Mouse (Mus musculus) liver, embryonic 12.5 days (tissue): ENCODE data around the gene Gm29735. TPM values are rescaled to one million over a fixed set of nuclear protein-coding genes. Genes with fewer than 3 reads are reported as not detected.
"Not testable (repeated sequence)": the region's sequence is repeated elsewhere in the genome, so short reads cannot be mapped to it uniquely, and the experiment has no call there.

Source experiments
- ATAC-seq: fragments of 200-750 bp; cut with Nextera tagmentation; 2 replicates; pipeline ENCODE4 v1.8.0; 2017; ENCODE audit warnings: moderate number of reproducible peaks, mild to moderate bottlenecking, moderate library complexity
- H3K27ac ChIP-seq: fragments of 300-500 bp; sonication (generic); 2 replicates; pipeline ENCODE4 v1.5.1; 2016; ENCODE audit warnings: mild to moderate bottlenecking
- H3K27me3 ChIP-seq: fragments of 300-500 bp; sonication (generic); replicated peaks from 2 replicates; pipeline ENCODE4 v1.6.1; 2016; ENCODE audit warnings: mild to moderate bottlenecking, moderate library complexity
- H3K36me3 ChIP-seq: fragments of 300-500 bp; sonication (generic); 2 replicates; pipeline ENCODE4 v1.6.1; 2016; ENCODE audit warnings: mild to moderate bottlenecking, moderate library complexity
- H3K4me1 ChIP-seq: fragments of 300-500 bp; sonication (generic); 2 replicates; pipeline ENCODE4 v1.6.1; 2016
- H3K4me2 ChIP-seq: fragments of 300-500 bp; sonication (generic); 2 replicates; pipeline ENCODE4 v1.6.1; 2016; ENCODE audit warnings: mild to moderate bottlenecking, moderate library complexity
- H3K4me3 ChIP-seq: fragments of 300-500 bp; sonication (generic); 2 replicates; pipeline ENCODE4 v1.5.1; 2016; ENCODE audit warnings: mild to moderate bottlenecking, moderate library complexity
- H3K9ac ChIP-seq: fragments of 300-500 bp; sonication (generic); 2 replicates; pipeline ENCODE4 v1.6.1; 2016; ENCODE audit warnings: mild to moderate bottlenecking, moderate library complexity
- H3K9me3 ChIP-seq: fragments of 300-500 bp; sonication (generic); replicated peaks from 2 replicates; pipeline ENCODE4 v1.6.1; 2016; ENCODE audit warnings: mild to moderate bottlenecking, moderate library complexity
- WGBS: fragments of 180-500 bp; shearing (Covaris S2); methylation state at CpG from one replicate; pipeline ENCODE4 v1.1.7; 2016; ENCODE audit not compliant: insufficient replicate concordance; 5-methylcytosine and 5-hydroxymethylcytosine counted together
- polyA plus RNA-seq: library from polyadenylated mRNA; unstranded; fragments of >200 nt; fragmentation: Nextera tagmentation; extraction: Ambion mirVana; gene quantifications from 2 replicates; pipeline ENCODE4 v1.2.1, GENCODE M21; 2016

Gm29735 gene
- polyA plus RNA-seq, 1 experiment from 2014 or later: not detected

- H3K27me3 ChIP-seq: no peaks in the 10 kb centered on the region
- no peaks in the 10 kb centered on the region for H3K9me3 ChIP-seq
- H3K36me3 ChIP-seq: no peaks in the 10 kb centered on the region
- H3K4me2 ChIP-seq: no peak overlapping the region
- 76% methylated on average over 4 of the region's 4 CpGs for WGBS
- no peak overlapping the region for H3K9ac ChIP-seq
- H3K27ac ChIP-seq: no peak overlapping the region
- no peaks in the 10 kb centered on the region for H3K4me1 ChIP-seq
- no peak overlapping the region for H3K4me3 ChIP-seq
- no peak for ATAC-seq
These were observed 4.7 kb downstream of the Gm29735 start for GRCm38 (mm10) chr7:142152191-142152590.

- 0 out of 2 replicates have a peak, but pooled peaks cover 5% of the 10 kb centered on the region for H3K27me3 ChIP-seq
- H3K4me3 ChIP-seq: no peak overlapping the region
- no peak overlapping the region for H3K27ac ChIP-seq
- H3K9ac ChIP-seq: no peak overlapping the region
- H3K4me1 ChIP-seq: no peaks in the 10 kb centered on the region
- ATAC-seq: no peak
- H3K9me3 ChIP-seq: no peaks in the 10 kb centered on the region
- H3K36me3 ChIP-seq: no peaks in the 10 kb centered on the region
- no peak overlapping the region for H3K4me2 ChIP-seq
These were observed 8.3 kb downstream of the Gm29735 start for GRCm38 (mm10) chr7:142148633-142149032.

- no peak overlapping the region for H3K4me2 ChIP-seq
- no peaks in the 10 kb centered on the region for H3K9me3 ChIP-seq
- H3K4me1 ChIP-seq: no peaks in the 10 kb centered on the region
- H3K9ac ChIP-seq: no peak overlapping the region
- no peaks in the 10 kb centered on the region for H3K36me3 ChIP-seq
- no peak overlapping the region for H3K4me3 ChIP-seq
- ATAC-seq: no peak
- no peak overlapping the region for H3K27ac ChIP-seq
- WGBS: 0% methylated on average over 1 of the region's 1 CpGs
- H3K27me3 ChIP-seq: 0 out of 2 replicates have a peak, but pooled peaks cover 5% of the 10 kb centered on the region
These were observed 10.9 kb downstream of the Gm29735 start for GRCm38 (mm10) chr7:142146033-142146432.

- 37% methylated on average over 4 of the region's 4 CpGs for WGBS
- H3K4me2 ChIP-seq: no peak overlapping the region
These were observed 11.4 kb downstream of the Gm29735 start for GRCm38 (mm10) chr7:142145413-142145940.

GRCm38 (mm10) chr7:142144507-142144906 lies 12.4 kb downstream of the Gm29735 start, which contains the start of gene Gm45337:
Gene Gm45337 (minus strand): TSS chr7:142144607.
- 33% methylated on average over 1 of the region's 1 CpGs for WGBS
- no peak within 1 kb of the TSS for H3K9ac ChIP-seq
- H3K27ac ChIP-seq: no peak within 1 kb of the TSS
- H3K27me3 ChIP-seq: 0 out of 2 replicates have a peak, but pooled peaks cover 5% of the 10 kb centered on the region
- H3K4me3 ChIP-seq: no peak within 1 kb of the TSS
- no peaks in the 10 kb centered on the region for H3K9me3 ChIP-seq
- H3K4me2 ChIP-seq: no peak within 1 kb of the TSS
- ATAC-seq: no peak
- H3K4me1 ChIP-seq: no peaks in the 10 kb centered on the region
- no peaks in the 10 kb centered on the region for H3K36me3 ChIP-seq

More at GRCm38 (mm10) chr7:142145413-142145940, 11.4 kb downstream of the Gm29735 start:
- Histone ChIP-seq H3K4me1 (no peaks in the 10 kb centered on the region), H3K9me3 (no peaks in the 10 kb centered on the region), H3K27ac (no peak overlapping the region), H3K27me3 (0 out of 2 replicates have a peak, but pooled peaks cover 5% of the 10 kb centered on the region), H3K4me3 (no peak overlapping the region), H3K36me3 (no peaks in the 10 kb centered on the region), H3K9ac (no peak overlapping the region)
- ATAC-seq: no peak

GRCm38 (mm10) chr7:142143506-142144010 lies 13.4 kb downstream of the Gm29735 start:
- H3K27me3 ChIP-seq, H3K4me1 ChIP-seq: not testable (repeated sequence)

GRCm38 (mm10) chr7:142140696-142141095 lies 16.2 kb downstream of the Gm29735 start:
- no peak overlapping the region for H3K4me3 ChIP-seq
- no peak overlapping the region for H3K4me2 ChIP-seq
- H3K9me3 ChIP-seq: no peaks in the 10 kb centered on the region
- no peak overlapping the region for H3K9ac ChIP-seq
- no peaks in the 10 kb centered on the region for H3K4me1 ChIP-seq
- WGBS: 11% methylated on average over 1 of the region's 1 CpGs
- 0 out of 2 replicates have a peak, but pooled peaks cover 3% of the 10 kb centered on the region for H3K27me3 ChIP-seq
- no peaks in the 10 kb centered on the region for H3K36me3 ChIP-seq
- no peak overlapping the region for H3K27ac ChIP-seq
- no peak for ATAC-seq

More at GRCm38 (mm10) chr7:142143506-142144010, 13.4 kb downstream of the Gm29735 start:
- not testable (repeated sequence) for ATAC-seq, H3K4me2 ChIP-seq, H3K9me3 ChIP-seq, H3K36me3 ChIP-seq, H3K27ac ChIP-seq, H3K4me3 ChIP-seq, H3K9ac ChIP-seq
- WGBS: 8% methylated on average over 1 of the region's 1 CpGs

GRCm38 (mm10) chr7:142135934-142136333 lies 21.0 kb downstream of the Gm29735 start, which contains the start of gene Gm39115:
Gene Gm39115 (minus strand): TSS chr7:142136034.
- not testable (repeated sequence) for H3K9me3 ChIP-seq, H3K4me3 ChIP-seq, H3K36me3 ChIP-seq, ATAC-seq, H3K4me1 ChIP-seq, H3K27me3 ChIP-seq, H3K9ac ChIP-seq, H3K27ac ChIP-seq, H3K4me2 ChIP-seq
- WGBS: 20% methylated on average over 2 of the region's 2 CpGs

GRCm38 (mm10) chr7:142134206-142134995 lies 22.5 kb downstream of the Gm29735 start:
- Histone ChIP-seq H3K27me3 (no peaks in the 10 kb centered on the region; the same call in 1 of the 2 replicates), H3K4me3 (no peak overlapping the region), H3K4me2 (no peak overlapping the region), H3K9ac (no peak overlapping the region), H3K27ac (no peak overlapping the region), H3K9me3 (no peaks in the 10 kb centered on the region), H3K36me3 (no peaks in the 10 kb centered on the region), H3K4me1 (no peaks in the 10 kb centered on the region)
- WGBS: 43% methylated on average over 4 of the region's 4 CpGs
- ATAC-seq: no peak

GRCm38 (mm10) chr7:142128843-142129242 lies 28.1 kb downstream of the Gm29735 start:
- no peaks in the 10 kb centered on the region for H3K9me3 ChIP-seq
- no peak for ATAC-seq
- 44% methylated on average over 4 of the region's 4 CpGs for WGBS

GRCm38 (mm10) chr7:142120629-142121028 lies 36.3 kb downstream of the Gm29735 start, which contains the start of gene Gm45618:
Gene Gm45618 (minus strand): TSS chr7:142120729.
- 72% methylated on average over 1 of the region's 1 CpGs for WGBS
- not testable (repeated sequence) for H3K9ac ChIP-seq, H3K27ac ChIP-seq, H3K36me3 ChIP-seq, H3K4me1 ChIP-seq, H3K9me3 ChIP-seq, H3K4me3 ChIP-seq, ATAC-seq, H3K4me2 ChIP-seq
- peaks cover 15% of the 10 kb centered on the region; the same call in 1 of the 2 replicates for H3K27me3 ChIP-seq

More at GRCm38 (mm10) chr7:142128843-142129242, 28.1 kb downstream of the Gm29735 start:
- Histone ChIP-seq H3K4me2 (no peak overlapping the region), H3K27ac (no peak overlapping the region), H3K9ac (no peak overlapping the region), H3K4me1 (no peaks in the 10 kb centered on the region), H3K4me3 (no peak overlapping the region), H3K36me3 (no peaks in the 10 kb centered on the region), H3K27me3 (peaks cover 4% of the 10 kb centered on the region; the same call in 1 of the 2 replicates)

- Histone ChIP-seq H3K4me3 (no peak overlapping the region), H3K9ac (no peak overlapping the region), H3K4me1 (no peaks in the 10 kb centered on the region), H3K4me2 (no peak overlapping the region), H3K9me3 (no peaks in the 10 kb centered on the region), H3K36me3 (no peaks in the 10 kb centered on the region), H3K27ac (no peak overlapping the region), H3K27me3 (peaks cover 19% of the 10 kb centered on the region; the same call in 1 of the 2 replicates)
- ATAC-seq: no peak
- 11% methylated on average over 5 of the region's 5 CpGs for WGBS
These were observed 37.3 kb downstream of the Gm29735 start for GRCm38 (mm10) chr7:142119632-142120031.
